Mouse (Mus musculus) layer of hippocampus, adult 11-12 months (tissue): ENCODE data around the gene Map3k20.

Experiments
- DNase-seq: peaks from one replicate; pipeline ENCODE4 v3.0.0; 2022; ENCODE audit warnings: low spot score

The Map3k20 gene

GRCm38 (mm10) chr2:72280524-72280923, 4.9 kb upstream of the Map3k20 start:
- DNase-seq: no peak

GRCm38 (mm10) chr2:72281971-72282370, 3.5 kb upstream of the Map3k20 start:
- DNase-seq: no peak

- no peak for DNase-seq
These were observed 2.7 kb upstream of the Map3k20 start for GRCm38 (mm10) chr2:72282733-72283132.

GRCm38 (mm10) chr2:72284689-72285088, 748 bp upstream of the Map3k20 start:
- no peak for DNase-seq

- DNase-seq: no peak
These were observed 638 bp downstream of the Map3k20 start for GRCm38 (mm10) chr2:72285888-72286661.

- no peak for DNase-seq
These were observed 1.7 kb downstream of the Map3k20 start for GRCm38 (mm10) chr2:72287142-72287541.

GRCm38 (mm10) chr2:72288932-72289534, 3.6 kb downstream of the Map3k20 start:
- no peak for DNase-seq

GRCm38 (mm10) chr2:72291103-72291502, 5.7 kb downstream of the Map3k20 start:
- DNase-seq: no peak

GRCm38 (mm10) chr2:72292573-72292972, 7.1 kb downstream of the Map3k20 start:
- no peak for DNase-seq

- no peak for DNase-seq
These were observed 9.6 kb downstream of the Map3k20 start for GRCm38 (mm10) chr2:72294994-72295393.

GRCm38 (mm10) chr2:72296984-72297715, 11.7 kb downstream of the Map3k20 start:
- no peak for DNase-seq

GRCm38 (mm10) chr2:72297716-72298082, 12.3 kb downstream of the Map3k20 start:
- no peak for DNase-seq

GRCm38 (mm10) chr2:72298406-72298805, 13.0 kb downstream of the Map3k20 start:
- DNase-seq: no peak

GRCm38 (mm10) chr2:72301194-72301916, 15.9 kb downstream of the Map3k20 start:
- no peak for DNase-seq

GRCm38 (mm10) chr2:72305738-72306137, 20.3 kb downstream of the Map3k20 start:
- no peak for DNase-seq

GRCm38 (mm10) chr2:72308351-72308750, 22.9 kb downstream of the Map3k20 start:
- DNase-seq: no peak

- no peak for DNase-seq
These were observed 23.5 kb downstream of the Map3k20 start for GRCm38 (mm10) chr2:72308981-72309380.

- DNase-seq: no peak
These were observed 26.0 kb downstream of the Map3k20 start for GRCm38 (mm10) chr2:72311486-72311885.

GRCm38 (mm10) chr2:72313312-72313711, 27.9 kb downstream of the Map3k20 start:
- DNase-seq: no peak

GRCm38 (mm10) chr2:72318421-72318820, 33.0 kb downstream of the Map3k20 start:
- no peak for DNase-seq

- DNase-seq: no peak
These were observed 33.8 kb downstream of the Map3k20 start for GRCm38 (mm10) chr2:72319028-72319798.

- no peak for DNase-seq
These were observed 35.2 kb downstream of the Map3k20 start for GRCm38 (mm10) chr2:72320661-72321060.
